Mouse (Mus musculus): ENCODE measurements around the gene Abhd6. TPM values are rescaled to one million over a fixed set of nuclear protein-coding genes. Genes with fewer than 3 reads are reported as not detected.

Abhd6 gene
- polyA plus RNA-seq, 1 experiment from 2014 or later, result 91.7 TPM

DNA sequence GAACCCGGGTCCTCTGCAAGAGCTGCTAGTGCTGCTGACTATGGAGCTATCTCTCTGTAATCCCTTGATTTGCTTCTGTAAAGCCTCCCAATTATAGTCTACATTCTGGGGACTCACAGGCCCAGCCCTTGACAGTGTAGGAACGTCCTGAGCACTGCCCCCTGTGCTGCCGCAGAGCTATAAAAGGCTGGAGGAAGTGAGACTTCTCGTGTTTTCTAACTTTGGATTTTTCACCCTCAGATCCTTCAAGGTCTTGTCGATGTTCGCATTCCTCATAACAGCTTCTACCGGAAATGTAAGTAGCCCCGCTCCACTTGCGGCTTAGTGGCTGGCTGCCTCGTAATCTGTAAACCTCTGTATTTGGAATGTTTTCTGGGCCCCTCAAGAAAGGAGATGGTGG, 46.6 kb downstream of the Abhd6 start:
- DNase-seq (ENCODE audit: low spot score), result no peak
- 89% methylated on average over 10 of the region's 10 CpGs for WGBS
- no peak for ATAC-seq (ENCODE audit: low FRiP score, low TSS enrichment)
- Histone ChIP-seq H3K9ac (ENCODE audit: low read length) (no peak overlapping the region), H3K4me2 (replicated peaks; ENCODE audit: low read depth) (no peak overlapping the region), H3K4me3 (ENCODE audit: low read depth, low read length) (no peak overlapping the region), H3K4me1 (replicated peaks; ENCODE audit: control insufficient read depth, insufficient read depth) (no peaks in the 10 kb centered on the region), H3K36me3 (ENCODE audit: control insufficient read depth, insufficient read depth, low read length) (peaks cover 4% of the 10 kb centered on the region; the same call in 1 of the 2 replicates), H3K9me3 (ENCODE audit: control insufficient read depth, low read length) (no peaks in the 10 kb centered on the region), H3K27me3 (ENCODE audit: control insufficient read depth, insufficient read depth, low read length) (no peaks in the 10 kb centered on the region), H3K27ac (replicated peaks) (no peak overlapping the region)
- TF ChIP-seq CTCF (IDR thresholded peaks at IDR 0.05; ENCODE audit: low read depth), result no peak
- no peak for TF ChIP-seq EP300 (optimal IDR thresholded peaks at IDR 0.05)

GRCm38 (mm10) chr14:8051869-8052268, 49.2 kb downstream of the Abhd6 start:
- peaks cover 2% of the 10 kb centered on the region; the same call in 1 of the 2 replicates for H3K36me3 ChIP-seq (ENCODE audit: control insufficient read depth, insufficient read depth, low read length)
- no peaks in the 10 kb centered on the region for H3K9me3 ChIP-seq (ENCODE audit: control insufficient read depth, low read length)
- H3K4me3 ChIP-seq (ENCODE audit: low read depth, low read length), result no peak overlapping the region
- 93% methylated on average over 2 of the region's 2 CpGs for WGBS
- no peak overlapping the region for H3K4me2 ChIP-seq (replicated peaks; ENCODE audit: low read depth)
- TF ChIP-seq CTCF (IDR thresholded peaks at IDR 0.05; ENCODE audit: low read depth), result no peak
- TF ChIP-seq EP300 (optimal IDR thresholded peaks at IDR 0.05), result no peak
- ATAC-seq (ENCODE audit: low FRiP score, low TSS enrichment) (no peak), DNase-seq (ENCODE audit: low spot score) (no peak)
- no peaks in the 10 kb centered on the region for H3K27me3 ChIP-seq (ENCODE audit: control insufficient read depth, insufficient read depth, low read length)
- H3K27ac ChIP-seq (replicated peaks), result no peak overlapping the region
- no peak overlapping the region for H3K9ac ChIP-seq (ENCODE audit: low read length)
- no peaks in the 10 kb centered on the region for H3K4me1 ChIP-seq (replicated peaks; ENCODE audit: control insufficient read depth, insufficient read depth)

DNA sequence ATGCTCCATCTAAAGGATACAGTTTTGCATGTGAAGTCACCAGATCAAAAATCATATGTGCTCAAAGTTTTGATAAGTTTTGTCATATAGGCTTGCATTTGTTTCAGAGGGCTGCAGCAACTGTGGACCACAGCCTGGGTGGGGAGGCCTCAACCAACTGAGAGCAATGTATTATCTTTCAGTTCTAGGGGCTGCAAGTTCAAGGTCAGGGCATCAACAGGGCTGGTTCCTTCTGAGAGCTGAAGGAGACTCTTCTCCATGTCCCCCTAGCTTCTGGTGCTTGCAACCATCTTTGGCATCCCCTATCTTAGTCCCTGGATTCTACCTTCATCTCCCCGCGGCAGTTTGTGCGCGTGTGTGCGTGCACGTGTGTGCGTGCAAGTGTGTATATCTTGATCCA, 50.0 kb downstream of the Abhd6 start:
- Histone ChIP-seq H3K4me2 (replicated peaks; ENCODE audit: low read depth) (no peak overlapping the region), H3K27ac (replicated peaks) (no peak overlapping the region), H3K36me3 (ENCODE audit: control insufficient read depth, insufficient read depth, low read length) (peaks cover 2% of the 10 kb centered on the region; the same call in 1 of the 2 replicates), H3K4me3 (ENCODE audit: low read depth, low read length) (no peak overlapping the region), H3K27me3 (ENCODE audit: control insufficient read depth, insufficient read depth, low read length) (no peaks in the 10 kb centered on the region), H3K9ac (ENCODE audit: low read length) (no peak overlapping the region), H3K9me3 (ENCODE audit: control insufficient read depth, low read length) (no peaks in the 10 kb centered on the region), H3K4me1 (replicated peaks; ENCODE audit: control insufficient read depth, insufficient read depth) (no peaks in the 10 kb centered on the region)
- DNase-seq (ENCODE audit: low spot score), result no peak
- no peak for TF ChIP-seq CTCF (IDR thresholded peaks at IDR 0.05; ENCODE audit: low read depth)
- no peak for TF ChIP-seq EP300 (optimal IDR thresholded peaks at IDR 0.05)
- WGBS, result 89% methylated on average over 7 of the region's 7 CpGs
- no peak for ATAC-seq (ENCODE audit: low FRiP score, low TSS enrichment)

DNA sequence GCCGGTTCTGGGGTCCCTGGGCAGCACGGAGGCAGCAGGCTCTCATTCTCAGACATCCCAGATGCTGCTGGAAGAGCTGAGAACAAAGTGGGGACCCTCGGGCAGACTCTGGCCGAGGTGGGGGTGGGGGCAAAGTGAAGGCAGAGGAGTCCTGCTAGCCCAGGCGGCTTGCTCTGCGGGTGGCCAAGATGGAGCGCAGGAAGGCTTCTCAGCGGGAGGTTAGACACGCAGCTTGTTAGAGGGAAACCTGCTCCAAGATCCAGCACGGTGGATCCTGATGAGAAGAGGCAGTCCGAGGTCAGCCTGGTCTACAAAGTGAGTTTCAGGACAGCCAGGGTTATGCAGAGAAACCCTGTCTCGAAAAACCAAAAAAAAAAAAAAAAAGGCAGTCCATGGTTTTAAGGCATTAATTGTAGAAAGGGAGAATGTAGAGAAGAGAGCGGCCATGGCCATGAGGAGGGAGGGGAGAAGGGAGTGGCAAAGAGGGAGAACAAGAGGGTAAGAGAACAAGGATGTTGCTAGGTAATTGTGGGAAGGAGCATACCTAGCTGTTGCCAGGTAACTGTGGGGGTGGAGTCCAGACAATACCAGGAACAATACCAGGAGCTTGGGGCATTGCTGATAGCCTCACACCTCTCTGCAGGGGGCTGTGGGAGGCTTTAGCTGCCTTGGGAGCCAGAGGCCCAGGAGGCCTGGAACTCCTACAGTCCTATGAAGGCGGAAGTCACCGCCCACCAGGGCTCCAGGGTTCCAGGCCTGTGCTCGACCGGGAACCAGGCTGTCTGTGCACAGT, 51.8 kb downstream of the Abhd6 start:
- 40% methylated on average over 17 of the region's 17 CpGs for WGBS
- Histone ChIP-seq H3K4me3 (ENCODE audit: low read depth, low read length) (no peak overlapping the region), H3K4me1 (replicated peaks; ENCODE audit: control insufficient read depth, insufficient read depth) (no peaks in the 10 kb centered on the region), H3K27ac (replicated peaks) (no peak overlapping the region), H3K9me3 (ENCODE audit: control insufficient read depth, low read length) (no peaks in the 10 kb centered on the region), H3K27me3 (ENCODE audit: control insufficient read depth, insufficient read depth, low read length) (no peaks in the 10 kb centered on the region), H3K9ac (ENCODE audit: low read length) (no peak overlapping the region), H3K4me2 (replicated peaks; ENCODE audit: low read depth) (no peak overlapping the region), H3K36me3 (ENCODE audit: control insufficient read depth, insufficient read depth, low read length) (peaks cover 2% of the 10 kb centered on the region; the same call in 1 of the 2 replicates)
- ATAC-seq (ENCODE audit: low FRiP score, low TSS enrichment) (peak; percentile 83), DNase-seq (ENCODE audit: low spot score) (peak; percentile 61)
- TF ChIP-seq CTCF (IDR thresholded peaks at IDR 0.05; ENCODE audit: low read depth), result no peak
- no peak for TF ChIP-seq EP300 (optimal IDR thresholded peaks at IDR 0.05)

GRCm38 (mm10) chr14:8056076-8056475, 53.4 kb downstream of the Abhd6 start:
- 86% methylated on average over 5 of the region's 5 CpGs for WGBS
- Histone ChIP-seq H3K4me1 (replicated peaks; ENCODE audit: control insufficient read depth, insufficient read depth) (no peaks in the 10 kb centered on the region), H3K4me2 (replicated peaks; ENCODE audit: low read depth) (no peak overlapping the region), H3K9ac (ENCODE audit: low read length) (no peak overlapping the region), H3K27ac (replicated peaks) (no peak overlapping the region), H3K4me3 (ENCODE audit: low read depth, low read length) (no peak overlapping the region), H3K9me3 (ENCODE audit: control insufficient read depth, low read length) (no peaks in the 10 kb centered on the region), H3K27me3 (ENCODE audit: control insufficient read depth, insufficient read depth, low read length) (no peaks in the 10 kb centered on the region), H3K36me3 (ENCODE audit: control insufficient read depth, insufficient read depth, low read length) (peaks cover 2% of the 10 kb centered on the region; the same call in 1 of the 2 replicates)
- ATAC-seq (ENCODE audit: low FRiP score, low TSS enrichment), result no peak
- no peak for TF ChIP-seq EP300 (optimal IDR thresholded peaks at IDR 0.05)
- no peak for TF ChIP-seq CTCF (IDR thresholded peaks at IDR 0.05; ENCODE audit: low read depth)
- no peak for DNase-seq (ENCODE audit: low spot score)

DNA sequence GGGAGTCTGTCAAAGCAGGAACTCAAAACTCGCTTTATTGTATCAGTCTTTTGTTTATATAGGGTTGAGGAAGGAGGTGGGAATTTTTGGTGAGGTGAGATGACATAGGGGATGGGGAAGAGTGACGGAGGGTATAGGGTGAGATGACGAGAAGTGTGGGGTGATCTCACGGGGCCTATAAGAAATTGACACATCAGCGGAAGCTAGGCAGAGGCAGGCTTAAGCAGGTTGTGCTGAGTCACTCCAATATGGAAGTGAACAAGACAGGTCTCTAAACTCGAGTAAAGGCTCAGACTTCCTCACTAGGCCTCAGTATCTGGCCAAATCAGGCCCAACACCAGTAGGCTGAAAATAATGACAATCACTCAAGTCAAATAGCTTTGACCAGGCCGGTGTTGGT, 57.2 kb downstream of the Abhd6 start:
- H3K9me3 ChIP-seq (ENCODE audit: control insufficient read depth, low read length), result no peaks in the 10 kb centered on the region
- H3K4me1 ChIP-seq (replicated peaks; ENCODE audit: control insufficient read depth, insufficient read depth), result no peaks in the 10 kb centered on the region
- H3K27me3 ChIP-seq (ENCODE audit: control insufficient read depth, insufficient read depth, low read length), result no peaks in the 10 kb centered on the region
- DNase-seq (ENCODE audit: low spot score), result no peak
- TF ChIP-seq EP300 (optimal IDR thresholded peaks at IDR 0.05) (no peak), CTCF (IDR thresholded peaks at IDR 0.05; ENCODE audit: low read depth) (no peak)
- H3K36me3 ChIP-seq (ENCODE audit: control insufficient read depth, insufficient read depth, low read length), result no peaks in the 10 kb centered on the region
- no peak overlapping the region for H3K9ac ChIP-seq (ENCODE audit: low read length)
- H3K4me3 ChIP-seq (ENCODE audit: low read depth, low read length), result no peak overlapping the region
- 91% methylated on average over 7 of the region's 7 CpGs for WGBS
- H3K27ac ChIP-seq (replicated peaks), result no peak overlapping the region
- H3K4me2 ChIP-seq (replicated peaks; ENCODE audit: low read depth), result no peak overlapping the region
- ATAC-seq (ENCODE audit: low FRiP score, low TSS enrichment), result no peak
